Mouse (Mus musculus): ENCODE data around the gene E330014E10Rik. TPM values are rescaled to one million over a fixed set of nuclear protein-coding genes. Genes with fewer than 3 reads are reported as not detected.
"Not testable (repeated sequence)": the region's sequence is repeated elsewhere in the genome, so short reads cannot be mapped to it uniquely, and the experiment has no call there.

Gene E330014E10Rik
- total RNA-seq (2015; ENCODE audit: low replicate concordance) (not detected in 2 replicates), total RNA-seq (2017; ENCODE audit: low replicate concordance) (not detected in 2 replicates)

DNA sequence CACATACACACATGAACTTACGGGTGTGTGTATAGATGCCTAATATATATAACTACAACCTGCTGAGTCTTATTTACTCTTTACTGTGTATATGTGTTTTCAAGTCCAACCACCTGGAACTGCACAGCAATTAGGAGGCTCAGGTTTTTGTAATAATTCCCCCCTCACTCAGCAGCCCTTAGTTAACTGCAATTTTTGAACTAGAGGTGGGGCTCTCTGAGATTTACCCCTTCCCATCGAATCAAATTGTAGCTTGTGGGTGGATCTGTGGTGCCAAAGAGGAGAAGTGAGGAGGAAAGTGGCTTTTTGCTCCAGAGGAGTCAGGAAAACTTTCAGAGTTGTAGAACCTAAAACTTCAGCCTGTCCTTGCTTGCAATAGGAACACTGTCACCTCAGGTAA is at the start of gene E330014E10Rik:
TSS of gene E330014E10Rik (plus strand) at position 301 of the 400 bp plus-strand sequence.
- not testable (repeated sequence) for ATAC-seq (replicated peaks; ENCODE audit: low FRiP score, poor library complexity, severe bottlenecking)

DNA sequence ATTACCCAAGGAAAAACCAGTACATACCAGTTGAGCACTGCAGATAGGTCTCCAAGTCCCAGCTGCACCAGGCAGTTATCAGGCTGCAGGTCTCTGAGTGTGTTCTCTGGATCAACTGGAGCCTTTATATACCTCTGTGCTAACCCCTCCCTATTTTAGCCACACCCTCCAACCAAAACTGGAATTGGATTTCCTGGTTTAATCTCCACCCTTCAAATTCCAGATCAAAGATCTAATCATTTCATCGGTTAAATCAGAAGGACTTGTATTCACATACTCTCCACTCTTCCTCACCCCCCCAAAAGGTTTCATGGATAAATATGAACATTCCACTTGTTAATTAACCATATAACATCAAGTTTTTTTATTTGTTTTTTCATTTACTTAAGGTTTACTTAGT is 39.7 kb upstream of the E330014E10Rik start, which contains the start of gene Gm7978:
TSS of gene Gm7978 (minus strand) at position 101 of the 400 bp plus-strand sequence.
- ATAC-seq (replicated peaks; ENCODE audit: low FRiP score, poor library complexity, severe bottlenecking): not testable (repeated sequence)

DNA sequence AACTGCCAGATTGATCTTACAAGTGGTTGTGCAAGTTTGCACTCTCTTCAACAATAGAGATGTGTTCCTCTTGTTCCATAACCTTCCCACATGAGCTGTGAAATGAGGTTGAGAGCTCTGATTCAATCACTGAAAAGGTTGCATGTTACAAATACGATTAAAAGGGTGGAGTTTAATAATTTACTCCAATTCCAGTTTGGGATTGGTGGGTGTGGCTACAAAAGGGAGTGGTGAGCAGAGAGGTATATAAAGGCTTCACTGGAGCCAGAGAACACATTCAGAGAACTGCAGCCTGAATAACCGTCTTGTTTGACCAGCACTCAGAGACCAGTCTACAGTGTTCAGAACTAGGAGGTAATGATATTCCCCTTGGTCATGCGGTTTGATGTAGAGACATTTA is 34.1 kb upstream of the E330014E10Rik start, which contains the start of gene Gm7982:
TSS of gene Gm7982 (plus strand) at position 301 of the 400 bp plus-strand sequence.
- ATAC-seq (replicated peaks; ENCODE audit: low FRiP score, poor library complexity, severe bottlenecking): not testable (repeated sequence)

DNA sequence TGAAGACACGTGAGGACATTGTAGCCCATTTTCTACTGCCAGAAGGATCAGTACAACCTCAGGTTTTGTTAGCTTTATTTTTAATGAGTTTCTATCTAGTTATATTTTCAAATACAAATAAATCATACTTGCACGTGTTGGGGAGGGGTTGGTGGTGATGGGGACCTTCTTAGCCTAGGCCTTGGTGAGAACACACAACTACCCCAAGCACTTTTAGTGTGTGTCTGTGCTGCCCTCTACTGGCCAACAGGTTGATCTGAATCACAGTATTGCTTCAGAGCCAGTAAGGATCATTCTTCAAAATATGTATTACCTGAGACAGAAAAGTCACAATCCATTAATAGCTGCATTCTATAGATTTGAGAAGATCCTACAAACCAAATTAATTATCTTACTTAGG is 35.1 kb downstream of the E330014E10Rik start:
- not testable (repeated sequence) for ATAC-seq (replicated peaks; ENCODE audit: low FRiP score, poor library complexity, severe bottlenecking)

DNA sequence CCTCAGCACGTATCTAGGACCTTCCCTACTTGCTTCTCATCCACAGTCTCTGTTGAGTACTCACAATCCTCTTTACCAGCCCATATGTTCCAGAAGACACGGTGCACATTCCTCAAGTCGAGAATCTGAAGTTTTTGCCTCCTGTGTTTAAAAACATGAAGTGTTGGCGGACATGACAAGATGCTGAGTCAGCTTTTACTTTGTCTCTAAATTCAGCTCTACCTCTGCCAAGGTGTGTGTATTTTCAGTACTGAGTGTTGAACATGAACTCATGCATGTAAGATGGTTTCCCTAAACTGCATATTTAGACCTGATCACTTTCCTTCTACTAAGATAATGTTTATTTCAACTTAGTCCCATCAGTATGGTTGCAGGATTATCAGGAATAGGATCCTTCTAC is 60.8 kb downstream of the E330014E10Rik start:
- ATAC-seq (replicated peaks; ENCODE audit: low FRiP score, poor library complexity, severe bottlenecking): no peak

DNA sequence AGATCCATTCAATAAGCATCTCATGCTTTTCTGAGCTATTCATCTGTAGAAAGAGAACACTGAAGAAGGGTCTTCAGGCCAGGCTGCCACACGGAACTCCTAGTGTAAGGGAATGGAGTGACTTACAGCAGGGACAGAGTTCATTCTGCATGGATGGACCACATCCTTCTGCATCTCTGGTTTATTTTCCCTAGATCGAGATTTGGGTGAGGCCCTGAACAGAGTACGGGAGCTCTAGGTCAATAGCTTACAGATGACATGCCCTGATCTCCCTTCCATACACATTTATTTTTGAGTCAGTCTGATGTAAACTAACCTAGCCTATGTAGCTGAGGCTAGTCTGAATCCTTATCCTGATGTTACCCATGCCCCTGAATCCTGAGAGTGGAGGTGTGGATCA is 78.2 kb downstream of the E330014E10Rik start:
- no peak for ATAC-seq (replicated peaks; ENCODE audit: low FRiP score, poor library complexity, severe bottlenecking)

Other genes with a start within 250 kb of the E330014E10Rik start
- not detected in 2 replicates for gene Gm7971, start 181.1 kb upstream of the E330014E10Rik start, total RNA-seq (2015; ENCODE audit: low replicate concordance)
- gene Gm7971, start 181.1 kb upstream of the E330014E10Rik start, total RNA-seq (2017; ENCODE audit: low replicate concordance): not detected in 2 replicates
- gene Gm7978, start 39.8 kb upstream of the E330014E10Rik start, total RNA-seq (2015; ENCODE audit: low replicate concordance): not detected in 2 replicates
- not detected in 2 replicates for gene Gm7978, start 39.8 kb upstream of the E330014E10Rik start, total RNA-seq (2017; ENCODE audit: low replicate concordance)
- gene Gm7982, start 34.0 kb upstream of the E330014E10Rik start, total RNA-seq (2015; ENCODE audit: low replicate concordance): not detected in 2 replicates
- not detected in 2 replicates for gene Gm7982, start 34.0 kb upstream of the E330014E10Rik start, total RNA-seq (2017; ENCODE audit: low replicate concordance)
- gene Cxcl13, start 181.0 kb downstream of the E330014E10Rik start, total RNA-seq (2015; ENCODE audit: low replicate concordance): not detected in 2 replicates
- not detected in 2 replicates for gene Cxcl13, start 181.0 kb downstream of the E330014E10Rik start, total RNA-seq (2017; ENCODE audit: low replicate concordance)

Data from erythroid progenitor cell, adult 5-6 weeks (primary cell).